Mouse (Mus musculus) adrenal gland, adult (tissue): ENCODE results near the gene H2-M1.

Source experiments
- DNase-seq, 2 experiments: peaks; one replicate each; pipeline ENCODE4 v3.0.0; 2022 to 2023; ENCODE audit warnings: low spot score in 1 of 2; ENCODE audit not compliant: inconsistent age in 2 of 2

The H2-M1 gene

DNA sequence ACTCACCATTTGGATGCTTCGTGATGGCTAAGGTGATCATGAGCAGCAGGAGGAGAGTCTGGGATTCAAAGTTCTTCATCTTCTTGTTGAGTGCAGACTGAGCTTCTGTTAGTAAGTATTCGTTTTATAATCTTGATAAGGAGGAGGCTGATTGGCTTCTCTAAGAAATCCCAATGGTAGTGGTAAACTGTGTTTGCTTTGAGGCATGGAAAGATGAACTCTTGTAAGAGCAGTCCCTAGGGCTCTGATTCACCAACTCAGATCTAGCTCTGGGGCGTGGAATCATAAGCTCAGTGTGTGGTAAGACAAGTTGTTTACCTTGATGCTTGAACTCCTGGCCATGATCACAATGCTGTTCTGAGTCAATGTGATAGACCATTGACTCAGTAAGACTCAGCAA, at the start of gene H2-M1:
H2-M1 (minus strand) TSS at position 101 of the 400 bp plus-strand sequence.
- no peak for DNase-seq

GRCm38 (mm10) chr17:36697693-36698092, 25.7 kb upstream of the H2-M1 start:
- no peak for DNase-seq

- no peak for DNase-seq
Measured at GRCm38 (mm10) chr17:36642566-36642965, 29.5 kb downstream of the H2-M1 start, which contains the start of gene H2-M9. Gene H2-M9 (minus strand): TSS chr17:36642666.
